Mouse (Mus musculus): ENCODE results near the gene Prr12.

DNA sequence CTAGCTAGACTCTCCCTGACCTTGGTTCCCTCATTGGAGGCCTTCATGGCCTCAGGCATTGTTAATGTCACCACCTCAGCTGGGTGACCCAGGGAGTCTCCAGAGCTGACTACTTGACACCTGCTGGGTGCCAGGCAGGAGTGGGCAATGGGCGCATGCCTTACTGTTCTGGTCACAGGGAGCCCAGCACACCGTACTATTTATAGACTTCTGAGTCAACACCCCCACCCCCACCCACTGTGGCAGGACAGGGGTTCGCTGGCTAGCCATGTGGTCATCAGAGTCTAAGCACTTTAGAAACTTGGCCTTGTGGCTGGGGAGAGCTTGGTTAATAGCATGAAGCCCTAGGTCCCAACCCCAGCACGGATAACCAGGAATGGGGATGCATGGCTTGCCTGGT, 22.7 kb upstream of the Prr12 start:
- TF ChIP-seq POLR2A (IDR thresholded peaks at IDR 0.05; ENCODE audit: extremely low read depth, insufficient read depth, low read length) (no peak), CTCF (IDR thresholded peaks at IDR 0.05; ENCODE audit: extremely low read depth, insufficient read depth, low read length) (no peak)

All from cortical plate, adult 2 months (tissue).